Mouse (Mus musculus): Measurements from ENCODE around the gene Clec4g. TPM values are rescaled to one million over a fixed set of nuclear protein-coding genes. Genes with fewer than 3 reads are reported as not detected.

Clec4g gene
- polyA plus RNA-seq, 1 experiment = 0.13 TPM

DNA sequence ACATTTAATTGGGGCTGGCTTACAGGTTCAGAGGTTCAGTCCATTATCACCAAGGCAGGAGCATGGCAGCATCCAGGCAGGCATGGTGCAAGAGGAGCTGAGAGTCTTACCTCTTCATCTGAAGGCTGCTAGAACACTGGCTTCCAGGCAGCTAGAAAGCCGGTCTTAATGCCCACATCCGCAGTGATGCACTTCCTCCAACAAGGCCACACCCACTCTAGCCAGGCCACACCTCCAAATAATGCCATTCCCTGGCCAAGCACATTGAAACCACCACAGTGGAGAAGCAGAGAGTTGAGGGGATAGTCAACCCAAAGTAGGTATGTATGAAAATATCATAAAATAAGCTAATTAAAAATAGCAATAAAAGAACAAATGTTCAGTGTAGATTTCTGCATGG is 50.1 kb downstream of the Clec4g start:
- Histone ChIP-seq H3K4me3 (ENCODE audit: insufficient read depth, low read length) (no peak overlapping the region), H3K27ac (ENCODE audit: insufficient read depth, low read length) (no peak overlapping the region)
- TF ChIP-seq CTCF (IDR thresholded peaks at IDR 0.05; ENCODE audit: extremely low read depth, insufficient read depth, low read length) (no peak), POLR2A (IDR thresholded peaks at IDR 0.05; ENCODE audit: extremely low read depth, insufficient read depth, low read length) (no peak)

DNA sequence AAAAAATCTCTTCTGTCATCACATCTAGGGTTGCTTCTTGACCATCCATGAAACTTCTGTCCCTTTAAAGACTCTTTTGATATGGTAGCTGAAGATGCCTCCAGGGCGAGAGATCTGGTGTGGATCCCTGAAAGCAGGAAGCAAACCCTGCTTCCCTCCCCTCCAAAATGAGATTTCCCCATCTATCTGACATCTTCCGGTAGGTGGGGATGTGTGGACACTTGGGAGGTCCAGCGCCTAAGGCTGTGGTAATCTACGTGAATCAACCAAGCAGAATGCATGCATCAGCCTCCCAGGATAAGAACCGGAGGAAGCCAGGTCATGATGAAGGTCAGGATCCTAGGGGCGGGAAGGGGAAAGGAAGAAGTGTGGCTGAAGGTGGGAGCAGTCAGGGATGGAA is 54.9 kb downstream of the Clec4g start, which contains the start of gene Mcemp1:
Gene Mcemp1, plus strand, starts transcription at position 248 of the 400 bp plus-strand sequence.
- no peak within 1 kb of the TSS for H3K27ac ChIP-seq (ENCODE audit: insufficient read depth, low read length)
- TF ChIP-seq CTCF (IDR thresholded peaks at IDR 0.05; ENCODE audit: extremely low read depth, insufficient read depth, low read length) (no peak), POLR2A (IDR thresholded peaks at IDR 0.05; ENCODE audit: extremely low read depth, insufficient read depth, low read length) (no peak)
- no peaks in the 10 kb centered on the region for H3K4me1 ChIP-seq (ENCODE audit: control insufficient read depth, insufficient read depth, low read length)
- H3K4me3 ChIP-seq (ENCODE audit: insufficient read depth, low read length) = no peak within 1 kb of the TSS

More for the DNA sequence above, 50.1 kb downstream of the Clec4g start:
- H3K4me1 ChIP-seq (ENCODE audit: control insufficient read depth, insufficient read depth, low read length) = no peaks in the 10 kb centered on the region

GRCm38 (mm10) chr8:3664405-3664804 is 56.0 kb downstream of the Clec4g start:
- no peak for TF ChIP-seq POLR2A (IDR thresholded peaks at IDR 0.05; ENCODE audit: extremely low read depth, insufficient read depth, low read length)
- TF ChIP-seq CTCF (IDR thresholded peaks at IDR 0.05; ENCODE audit: extremely low read depth, insufficient read depth, low read length) = no peak
- Histone ChIP-seq H3K4me3 (ENCODE audit: insufficient read depth, low read length) (no peak overlapping the region), H3K27ac (ENCODE audit: insufficient read depth, low read length) (no peak overlapping the region), H3K4me1 (ENCODE audit: control insufficient read depth, insufficient read depth, low read length) (no peaks in the 10 kb centered on the region)

GRCm38 (mm10) chr8:3660889-3661288 is 59.6 kb downstream of the Clec4g start:
- Histone ChIP-seq H3K4me3 (ENCODE audit: insufficient read depth, low read length) (no peak overlapping the region), H3K27ac (ENCODE audit: insufficient read depth, low read length) (no peak overlapping the region), H3K4me1 (ENCODE audit: control insufficient read depth, insufficient read depth, low read length) (no peaks in the 10 kb centered on the region)
- TF ChIP-seq CTCF (IDR thresholded peaks at IDR 0.05; ENCODE audit: extremely low read depth, insufficient read depth, low read length) (no peak), POLR2A (IDR thresholded peaks at IDR 0.05; ENCODE audit: extremely low read depth, insufficient read depth, low read length) (no peak)

Other genes with a start within 250 kb of the Clec4g start
- gene Tex45, start 249.8 kb downstream of the Clec4g start, polyA plus RNA-seq (2012; rRNA removed) = 0.21 and 0.30 TPM in 2 replicates
- gene Zfp358, start 227.5 kb downstream of the Clec4g start, polyA plus RNA-seq (2012; rRNA removed) = 52.5 and 55.0 TPM in 2 replicates
- gene Mcoln1, start 220.2 kb downstream of the Clec4g start, polyA plus RNA-seq (2012; rRNA removed) = 235 and 262 TPM in 2 replicates
- 67.6 and 73.7 TPM in 2 replicates for gene Pnpla6, start 205.3 kb downstream of the Clec4g start, polyA plus RNA-seq (2012; rRNA removed)
- 0.13 and 0.23 TPM in 2 replicates for gene C330021F23Rik, start 152.7 kb downstream of the Clec4g start, polyA plus RNA-seq (2012; rRNA removed)
- 30.2 and 32.4 TPM in 2 replicates for gene Camsap3, start 133.4 kb downstream of the Clec4g start, polyA plus RNA-seq (2012; rRNA removed)
- gene Xab2, start 99.3 kb downstream of the Clec4g start, polyA plus RNA-seq (2012; rRNA removed) = 52.9 and 53.1 TPM in 2 replicates
- 67.1 and 72.7 TPM in 2 replicates for gene Pet100, start 99.1 kb downstream of the Clec4g start, polyA plus RNA-seq (2012; rRNA removed)
- 5.9 TPM in 1 of 2 replicates, not detected in the other for gene Pcp2, start 95.1 kb downstream of the Clec4g start, polyA plus RNA-seq (2012; rRNA removed)
- gene Stxbp2, start 89.7 kb downstream of the Clec4g start, polyA plus RNA-seq (2012; rRNA removed) = 274 and 285 TPM in 2 replicates
- 1.7 and 2.2 TPM in 2 replicates for gene Retn, start 64.9 kb downstream of the Clec4g start, polyA plus RNA-seq (2012; rRNA removed)
- 0.19 and 0.26 TPM in 2 replicates for gene Mcemp1, start 54.9 kb downstream of the Clec4g start, polyA plus RNA-seq (2012; rRNA removed)
- 19.6 and 23.0 TPM in 2 replicates for gene Fcor, start 48.3 kb downstream of the Clec4g start, polyA plus RNA-seq (2012; rRNA removed)
- gene Trappc5, start 44.4 kb downstream of the Clec4g start, polyA plus RNA-seq (2012; rRNA removed) = 32.7 and 33.4 TPM in 2 replicates
- 0.08 and 0.23 TPM in 2 replicates for gene Fcer2a, start 26.5 kb downstream of the Clec4g start, polyA plus RNA-seq (2012; rRNA removed)
- 0.17 and 0.32 TPM in 2 replicates for gene Cd209a, start 28.3 kb upstream of the Clec4g start, polyA plus RNA-seq (2012; rRNA removed)
- not detected in 2 replicates for gene Cd209e, start 133.7 kb upstream of the Clec4g start, polyA plus RNA-seq (2012; rRNA removed)
- not detected in 2 replicates for gene Cd209d, start 157.9 kb upstream of the Clec4g start, polyA plus RNA-seq (2012; rRNA removed)
- gene Cd209b, start 206.2 kb upstream of the Clec4g start, polyA plus RNA-seq (2012; rRNA removed) = 0.10 and 0.19 TPM in 2 replicates
- 0.40 and 0.42 TPM in 2 replicates for gene Cd209c, start 234.1 kb upstream of the Clec4g start, polyA plus RNA-seq (2012; rRNA removed)

Measured in cortical plate, adult 2 months (tissue).